9 mouse cellular contexts compared by ENCODE assay signal in the genomic region with DNA sequence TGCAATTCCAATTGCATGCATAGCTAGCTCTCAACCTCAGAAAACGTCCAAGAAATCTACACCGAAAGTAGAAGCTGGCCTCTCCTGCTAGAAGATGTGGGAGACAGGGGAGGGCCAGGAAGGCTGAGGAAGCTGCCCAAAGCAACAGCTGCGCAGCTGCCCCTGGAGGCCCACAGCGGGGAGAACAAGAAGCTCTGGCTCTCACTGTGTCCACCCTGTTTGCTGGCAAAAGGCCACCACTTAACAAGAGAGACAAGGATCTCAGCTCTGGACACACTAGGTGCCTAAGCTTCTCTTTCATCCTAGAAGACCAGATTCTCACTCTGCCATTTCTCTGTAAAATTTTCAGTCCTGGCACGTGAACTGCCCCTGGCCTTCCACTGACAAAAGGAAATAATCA.
DNase-seq lines count a peak whose midpoint lies in the region; ATAC-seq lines count a peak whose summit lies in the region.
"Had no signal": no experiment of that assay in that cellular context is flagged by ENCODE, and none has a peak within 500 bp of the region (broad histone marks: within the 10 kb centered on the region; RNA-seq: fewer than 3 reads in every experiment).

No protein-coding gene starts in this region.

- peaks cover 14% of the 10 kb centered on the region for H3K36me3 ChIP-seq in heart, embryonic 14.5 days (ENCODE audit: control insufficient read depth, insufficient read depth, low read length)
- peaks cover 19% of the 10 kb centered on the region for H3K36me3 ChIP-seq in limb, embryonic 11.5 days (ENCODE audit: control insufficient read depth, insufficient read depth, low read length)
- H3K36me3 ChIP-seq in stomach, embryonic 16.5 days (ENCODE audit: control insufficient read depth, insufficient read depth, low read length) = peaks cover 16% of the 10 kb centered on the region; the same call in 1 of the 2 replicates

- no peaks in the 10 kb centered on the region for H3K9me3 ChIP-seq in heart, embryonic 14.5 days (ENCODE audit: control insufficient read depth, low read length)
- no peaks in the 10 kb centered on the region for H3K9me3 ChIP-seq in limb, embryonic 11.5 days (ENCODE audit: control insufficient read depth, low read length)
- no peaks in the 10 kb centered on the region for H3K9me3 ChIP-seq in stomach, embryonic 16.5 days (replicated peaks; ENCODE audit: control insufficient read depth, low read length)
- H3K9me3 ChIP-seq: megakaryocyte, embryonic 14.5 days had no signal

- no peak for ATAC-seq in heart, embryonic 14.5 days (ENCODE audit: insufficient number of reproducible peaks, insufficient read depth, low FRiP score, low read depth)
- ATAC-seq in limb, embryonic 11.5 days (ENCODE audit: insufficient number of reproducible peaks, low FRiP score, low TSS enrichment, low read depth) = no peak
- peak; percentile 79 for ATAC-seq in stomach, embryonic 16.5 days (ENCODE audit: insufficient read depth, low FRiP score)

- H3K4me2 ChIP-seq in heart, embryonic 14.5 days (ENCODE audit: low read length) = no peak overlapping the region
- H3K4me2 ChIP-seq in limb, embryonic 11.5 days (ENCODE audit: low read depth, severe bottlenecking) = no peak overlapping the region
- no peak overlapping the region for H3K4me2 ChIP-seq in stomach, embryonic 16.5 days (ENCODE audit: low read depth, low read length)

- 35% methylated on average over 5 of the region's 5 CpGs for WGBS in heart, embryonic 14.5 days
- 77% methylated on average over 5 of the region's 5 CpGs for WGBS in limb, embryonic 11.5 days
- WGBS in stomach, embryonic 16.5 days = 20% methylated on average over 5 of the region's 5 CpGs

- H3K9ac ChIP-seq in heart, embryonic 14.5 days (ENCODE audit: low read length) = peak overlapping the region; percentile 32; the same call in 1 of the 2 replicates
- H3K9ac ChIP-seq in limb, embryonic 11.5 days (ENCODE audit: low read length) = 0 out of 2 replicates have a peak overlapping the region, but pooled peaks have one; percentile 12
- H3K9ac ChIP-seq in stomach, embryonic 16.5 days (ENCODE audit: low read length) = 0 out of 2 replicates have a peak overlapping the region, but pooled peaks have one; percentile 9

- peak overlapping the region; percentile 58 to 75 for H3K27ac ChIP-seq in heart, embryonic 14.5 days (replicated peaks in 1 of 2; ENCODE audit: control insufficient read depth in 1 of 2, insufficient read depth in 1 of 2, low read depth in 2 of 2, low read length in 2 of 2)
- no peak overlapping the region for H3K27ac ChIP-seq in limb, embryonic 11.5 days (replicated peaks; ENCODE audit: low read depth, low read length)
- H3K27ac ChIP-seq in stomach, embryonic 16.5 days (ENCODE audit: low read length) = peak overlapping the region; percentile 83

- peaks cover 49 to 81% of the 10 kb centered on the region in 2 experiments for H3K4me1 ChIP-seq in heart, embryonic 14.5 days (ENCODE audit: control insufficient read depth in 2 of 2, insufficient read depth in 2 of 2, low read length in 2 of 2)
- no peaks in the 10 kb centered on the region for H3K4me1 ChIP-seq in limb, embryonic 11.5 days (ENCODE audit: control insufficient read depth, insufficient read depth, low read length)
- peaks cover 37% of the 10 kb centered on the region for H3K4me1 ChIP-seq in stomach, embryonic 16.5 days (ENCODE audit: control insufficient read depth, insufficient read depth, low read length)
- H3K4me1 ChIP-seq: megakaryocyte, embryonic 14.5 days had no signal

- peak; percentile 71 to 79 for DNase-seq in cerebellum, postnatal 10 days
- no peak for DNase-seq in cerebellum, postnatal 36 days
- DNase-seq in ovary, adult 18-20 months (ENCODE audit: low spot score) = peak; percentile 44
- no peak for DNase-seq in ovary, postnatal 10 days (ENCODE audit: low spot score)
- no peak for DNase-seq in limb, embryonic 11.5 days (ENCODE audit: low spot score)
- no peak for DNase-seq in T-cell, adult 2 months (ENCODE audit: low spot score)

- no peaks in the 10 kb centered on the region for H3K27me3 ChIP-seq in heart, embryonic 14.5 days (ENCODE audit: control insufficient read depth, insufficient read depth, low read length)
- no peaks in the 10 kb centered on the region for H3K27me3 ChIP-seq in limb, embryonic 11.5 days (ENCODE audit: control insufficient read depth, insufficient read depth, low read length)
- H3K27me3 ChIP-seq in stomach, embryonic 16.5 days (ENCODE audit: control insufficient read depth, insufficient read depth, low read length) = no peaks in the 10 kb centered on the region
- H3K27me3 ChIP-seq: megakaryocyte, embryonic 14.5 days had no signal

- H3K4me3 ChIP-seq in heart, embryonic 14.5 days (ENCODE audit: control insufficient read depth in 1 of 2, insufficient read depth in 1 of 2, low read depth in 1 of 2, low read length in 2 of 2) = no peak overlapping the region
- no peak overlapping the region for H3K4me3 ChIP-seq in limb, embryonic 11.5 days (ENCODE audit: low read depth, low read length)
- no peak overlapping the region for H3K4me3 ChIP-seq in stomach, embryonic 16.5 days (replicated peaks; ENCODE audit: low read length)
- H3K4me3 ChIP-seq: megakaryocyte, embryonic 14.5 days had no signal

Comparison
In these comparisons a context has a peak if more than half of its experiments do, and no peak if none do; other contexts are left out.
1. DNase-seq: peak in cerebellum, postnatal 10 days (2 of 2) and ovary, adult 18-20 months (single experiment); none in cerebellum, postnatal 36 days (0 of 2), ovary, postnatal 10 days (single experiment), limb, embryonic 11.5 days (single experiment) and T-cell, adult 2 months (single experiment).
2. Peak in every context shown above with its lines, with median percentiles within 50 percentile points of each other: H3K9ac ChIP-seq.